Mouse (Mus musculus) R1 (cell line): ENCODE data around the gene Adamtsl4.
"Not testable (repeated sequence)": the region's sequence is repeated elsewhere in the genome, so short reads cannot be mapped to it uniquely, and the experiment has no call there.

Experiments
- DNase-seq: peaks from one replicate; pipeline ENCODE4 v3.0.0-alpha.2; 2018; ENCODE audit warnings: low read depth, low spot score

Gene Adamtsl4

DNA sequence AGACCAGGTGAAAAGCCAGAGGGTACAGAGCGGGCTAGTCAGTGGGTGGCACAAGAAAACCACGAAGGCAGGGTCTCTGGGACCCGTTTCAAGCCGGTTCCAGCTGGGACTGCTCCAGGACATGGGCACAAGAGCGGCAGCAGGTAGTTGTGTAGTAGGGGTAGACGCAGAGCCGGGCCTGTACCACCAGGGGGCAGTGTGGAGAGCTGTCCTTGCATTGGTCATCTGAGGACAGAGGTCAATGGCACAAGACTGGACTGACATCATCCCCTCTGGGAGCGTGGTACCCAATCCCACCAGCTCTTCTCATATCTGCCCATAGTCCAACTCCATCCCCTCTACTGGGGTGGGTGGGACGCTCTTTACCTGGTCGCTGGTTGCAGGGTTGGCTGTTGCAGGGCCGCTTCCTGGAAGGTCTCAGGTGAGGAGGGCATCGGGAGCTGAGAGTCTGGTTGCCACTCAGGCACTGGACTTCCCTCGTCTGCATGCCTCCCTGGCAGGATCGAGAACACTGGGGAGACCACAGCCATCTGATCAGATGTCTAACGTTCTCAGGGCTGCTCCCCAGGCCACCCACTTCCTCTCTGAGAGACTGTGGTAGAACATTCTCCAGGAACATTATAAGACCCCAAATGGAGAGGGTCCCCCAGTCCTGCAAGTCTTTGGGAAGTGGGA lies 10.8 kb downstream of the Adamtsl4 start:
- DNase-seq = peak; percentile 77

DNA sequence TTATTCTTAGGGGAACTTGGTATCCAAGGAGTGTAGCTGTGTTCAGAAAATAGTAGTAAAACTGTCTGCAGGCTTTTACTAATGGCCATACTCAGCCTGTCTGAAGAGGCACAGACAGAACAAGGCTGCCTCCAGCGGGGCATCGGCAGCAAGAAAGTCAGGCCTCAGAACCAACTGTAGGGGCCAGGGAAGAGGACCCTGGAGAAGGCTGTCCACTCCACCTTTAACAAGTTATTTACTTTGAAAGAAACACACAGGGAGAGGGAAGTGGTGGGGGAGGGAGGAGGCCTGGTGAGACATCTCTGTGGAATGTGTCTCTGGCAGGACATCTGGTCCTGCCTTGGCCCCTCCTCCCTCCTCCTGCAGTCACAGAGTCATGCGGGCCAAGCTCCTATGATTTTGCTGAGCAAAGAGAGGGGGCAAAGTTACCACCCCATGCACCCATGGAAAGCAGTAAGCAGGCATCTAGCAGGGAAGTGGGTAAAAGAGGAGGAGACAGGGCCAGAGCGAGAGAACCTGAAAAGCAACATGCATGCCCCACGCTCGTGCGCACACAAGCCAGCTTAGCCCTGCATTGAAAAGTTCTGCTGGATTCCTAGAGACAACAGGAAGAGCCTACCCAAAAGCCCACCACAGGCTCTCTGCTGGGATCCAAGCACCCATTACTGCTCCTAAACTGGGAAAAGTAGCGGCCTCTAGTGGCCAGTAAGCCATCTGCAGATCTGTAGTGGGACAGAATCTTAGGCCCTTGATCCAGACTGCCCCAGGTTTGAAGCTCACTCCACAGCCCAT lies 12.2 kb downstream of the Adamtsl4 start:
- peak; percentile 96 for DNase-seq

DNA sequence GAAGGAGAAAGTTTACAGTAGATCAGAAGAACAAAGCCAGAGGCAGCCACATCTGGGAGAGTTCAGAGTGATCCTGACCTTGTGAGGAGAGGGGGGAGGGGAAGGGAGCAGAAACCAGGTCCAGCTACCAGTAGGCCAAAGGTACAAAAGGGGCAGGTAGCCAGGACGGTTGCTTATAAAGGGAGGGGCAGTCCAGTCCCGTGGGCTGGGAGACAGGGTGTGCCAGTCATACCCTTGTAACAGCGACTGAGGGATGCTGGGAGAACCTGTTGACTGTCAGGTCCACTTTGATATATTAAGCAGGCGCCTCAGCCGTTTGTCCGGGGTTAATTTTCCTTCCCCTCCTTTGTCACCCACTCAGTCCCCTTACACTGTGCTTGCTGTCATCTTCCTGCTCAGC lies 12.9 kb downstream of the Adamtsl4 start:
- peak; percentile 87 for DNase-seq

DNA sequence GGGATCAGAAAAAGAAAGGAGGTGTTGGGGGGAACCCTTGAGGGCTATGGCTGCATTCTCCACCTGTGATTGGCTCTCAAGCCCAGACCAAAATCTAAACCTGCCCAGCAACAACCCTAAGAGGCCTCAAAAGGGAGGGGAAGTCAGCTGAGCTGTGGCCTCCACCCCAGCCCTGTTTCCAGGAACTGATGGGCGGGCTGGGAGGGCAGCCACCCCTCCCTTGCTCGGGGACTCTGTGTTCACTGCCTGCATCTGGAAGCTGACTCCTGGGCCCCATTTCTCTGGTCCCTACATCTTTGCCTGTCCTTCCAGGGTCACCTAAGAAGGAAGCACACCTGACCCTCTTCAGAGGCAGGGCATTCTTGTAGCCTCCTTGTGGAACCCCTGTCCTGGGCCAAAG lies 13.5 kb downstream of the Adamtsl4 start:
- peak; percentile 97 for DNase-seq

DNA sequence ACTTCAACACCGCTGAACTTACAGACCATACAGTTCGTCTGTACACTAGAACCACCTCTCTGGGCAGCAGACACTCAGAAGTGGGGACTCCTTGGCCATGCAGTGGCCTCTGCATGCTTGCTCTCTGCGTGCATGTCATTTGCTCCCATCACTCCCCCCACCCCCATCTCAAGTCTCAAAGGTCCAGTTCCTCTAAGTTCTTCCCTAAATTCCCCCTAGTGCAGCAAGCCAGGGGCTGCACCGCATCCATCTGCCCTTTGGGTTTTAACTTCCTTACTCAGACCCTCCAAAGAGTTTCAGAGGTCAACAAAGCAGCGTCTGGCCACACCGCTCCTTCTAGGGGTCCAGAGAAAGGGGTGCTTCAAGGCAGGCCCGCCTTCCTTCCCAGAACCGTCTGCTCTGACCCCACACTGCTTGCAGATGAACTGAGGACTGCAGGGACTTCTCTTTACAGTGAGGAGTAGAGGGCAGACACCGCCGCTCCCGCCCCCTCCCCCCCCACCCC lies 14.0 kb downstream of the Adamtsl4 start:
- no peak for DNase-seq

DNA sequence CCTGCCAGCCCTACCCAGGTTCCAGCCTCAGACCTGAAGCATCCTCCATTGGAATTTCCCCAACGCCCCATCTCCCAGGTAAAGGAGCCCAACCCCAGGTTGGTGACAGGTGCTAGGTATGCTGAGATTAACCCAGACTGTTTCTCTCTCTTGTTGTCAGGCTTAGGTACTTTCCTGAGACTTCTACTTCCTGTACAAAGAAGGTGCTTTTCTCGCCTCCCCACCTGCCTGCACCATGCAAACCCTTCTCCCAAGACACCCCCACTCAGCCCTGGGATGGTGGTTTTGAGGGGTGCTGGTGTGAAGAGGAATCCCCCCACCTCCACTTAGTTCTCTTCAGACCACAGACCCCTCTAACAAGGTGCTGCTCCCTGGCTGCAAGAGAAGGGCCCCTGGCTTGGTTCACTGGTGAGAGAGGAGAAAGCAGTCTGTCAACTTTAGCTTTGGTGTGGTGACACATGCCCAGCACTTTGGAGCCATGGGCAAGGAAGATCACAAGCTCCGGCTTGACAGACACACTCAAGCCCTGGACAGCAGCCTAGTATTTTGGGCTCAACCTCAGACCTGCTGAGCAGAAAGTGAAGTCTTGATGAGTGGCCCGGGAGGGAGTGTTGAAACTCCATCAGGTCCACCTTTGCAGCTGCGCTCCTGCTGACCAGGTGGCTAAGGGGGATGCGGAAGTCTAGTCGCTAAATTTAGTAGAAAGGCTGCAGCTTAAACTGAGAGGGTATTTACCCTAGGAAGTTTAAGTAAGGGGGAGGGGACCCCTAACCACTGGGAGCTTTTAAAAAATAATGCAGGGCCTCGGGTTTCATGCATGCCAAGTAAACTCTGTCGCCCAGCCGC lies 14.6 kb downstream of the Adamtsl4 start:
- DNase-seq = no peak

DNA sequence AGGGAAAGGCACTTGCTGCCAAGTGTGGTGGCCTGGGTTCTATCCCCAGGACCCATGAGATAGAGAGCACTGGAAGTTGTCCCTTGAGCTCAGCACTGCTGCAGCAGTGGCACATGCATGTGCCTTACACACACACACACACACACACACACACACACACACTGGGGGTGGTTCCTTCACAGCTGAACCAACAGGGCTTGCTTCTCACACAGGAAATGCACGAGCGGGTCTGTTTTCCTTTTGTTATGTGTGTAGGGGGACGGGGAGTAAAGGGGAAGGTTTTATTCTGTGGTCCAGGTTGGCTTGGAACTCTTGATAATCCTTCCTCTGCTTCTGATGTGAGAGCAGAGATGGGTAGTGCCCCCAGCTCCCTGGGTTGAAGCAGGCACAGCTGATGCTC lies 15.3 kb downstream of the Adamtsl4 start:
- peak; percentile 49 for DNase-seq

DNA sequence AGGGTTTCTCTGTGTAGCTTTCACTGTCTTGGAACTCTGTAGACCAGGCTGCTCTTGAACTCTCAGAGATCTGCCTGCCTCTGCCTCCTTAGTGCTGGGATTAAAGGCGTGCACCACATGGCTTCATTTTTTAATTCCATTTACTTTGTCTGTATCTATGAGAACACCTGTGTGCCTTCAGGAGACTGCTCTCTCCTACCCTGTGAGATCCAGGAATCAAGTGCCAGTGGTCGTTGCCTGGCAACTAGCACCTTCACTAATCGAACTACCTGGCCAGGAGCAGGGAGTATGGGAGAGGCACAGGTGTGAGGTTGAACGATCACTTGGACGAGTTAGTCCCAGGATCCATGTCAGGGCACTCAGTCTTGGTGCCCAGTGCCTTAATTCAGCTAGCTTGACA lies 16.5 kb downstream of the Adamtsl4 start:
- DNase-seq = no peak

DNA sequence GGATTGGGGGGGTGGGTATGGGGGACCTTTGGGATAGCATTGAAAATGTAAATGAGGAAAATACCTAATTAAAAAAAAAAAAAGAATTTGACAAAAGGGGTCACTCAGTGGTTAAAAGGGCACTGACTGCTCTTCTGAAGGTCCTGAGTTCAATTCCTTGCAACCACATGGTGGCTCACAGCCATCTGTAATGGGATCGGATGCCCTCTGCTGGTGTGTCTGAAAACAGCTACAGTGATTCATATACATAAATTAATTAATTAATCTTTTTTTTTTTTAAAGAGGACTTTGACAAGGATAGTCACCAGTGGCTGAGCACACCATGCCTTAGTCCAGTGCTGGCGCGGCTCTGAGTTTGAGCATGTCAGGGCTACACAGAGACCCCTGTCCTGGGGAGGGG lies 17.3 kb downstream of the Adamtsl4 start:
- DNase-seq = not testable (repeated sequence)

DNA sequence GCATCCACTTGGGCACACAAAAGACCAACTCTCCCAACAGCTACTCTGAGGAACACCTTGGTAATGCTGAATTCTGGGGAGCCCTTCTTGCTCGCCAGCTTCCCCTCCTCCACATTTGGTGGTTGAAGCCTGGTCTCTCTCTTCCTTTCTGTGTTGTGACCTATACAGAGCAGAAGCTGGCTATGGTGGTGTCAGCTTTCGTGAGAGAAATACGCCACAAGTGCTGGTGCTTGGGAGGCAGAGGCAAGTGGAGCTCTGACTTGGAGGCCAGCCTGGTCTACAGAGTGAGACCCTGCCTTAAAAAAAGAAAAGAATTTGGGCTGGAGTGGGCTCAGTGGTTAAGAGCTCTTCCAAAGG lies 18.4 kb downstream of the Adamtsl4 start:
- no peak for DNase-seq

DNA sequence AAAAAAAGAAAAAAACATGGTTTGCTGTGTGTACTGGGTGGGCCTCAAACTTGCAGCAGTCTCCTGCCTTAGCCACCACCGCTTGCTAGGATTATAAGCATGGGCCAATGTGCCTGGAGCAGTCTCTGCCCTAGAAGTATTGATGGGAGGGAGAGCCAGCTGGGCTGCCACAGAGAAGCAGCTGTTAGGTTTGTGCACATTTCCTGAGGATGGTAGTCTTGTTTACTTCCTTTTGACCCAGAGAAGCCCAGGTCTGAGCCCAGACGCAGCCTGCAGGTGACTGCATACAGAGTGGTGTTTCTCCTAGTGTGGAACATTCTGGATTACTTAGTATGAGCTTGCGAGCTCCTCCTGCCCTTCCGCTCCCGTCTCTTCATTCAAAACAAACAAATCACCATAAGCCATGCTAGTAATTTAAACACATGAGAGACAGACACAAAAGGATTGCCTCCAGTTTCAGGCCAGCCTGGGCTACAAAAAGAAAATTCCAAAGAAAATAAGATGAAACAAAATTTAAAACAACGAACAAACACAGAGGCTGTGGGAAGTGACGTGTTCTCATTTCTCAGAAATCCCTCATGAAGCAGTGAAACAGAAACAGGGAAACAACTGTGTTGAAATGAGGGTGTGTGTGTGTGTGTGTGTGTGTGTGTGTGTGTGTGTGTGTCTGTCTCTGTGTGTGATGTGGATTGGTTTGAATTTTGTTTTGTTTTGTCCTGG lies 19.0 kb downstream of the Adamtsl4 start:
- DNase-seq = no peak

DNA sequence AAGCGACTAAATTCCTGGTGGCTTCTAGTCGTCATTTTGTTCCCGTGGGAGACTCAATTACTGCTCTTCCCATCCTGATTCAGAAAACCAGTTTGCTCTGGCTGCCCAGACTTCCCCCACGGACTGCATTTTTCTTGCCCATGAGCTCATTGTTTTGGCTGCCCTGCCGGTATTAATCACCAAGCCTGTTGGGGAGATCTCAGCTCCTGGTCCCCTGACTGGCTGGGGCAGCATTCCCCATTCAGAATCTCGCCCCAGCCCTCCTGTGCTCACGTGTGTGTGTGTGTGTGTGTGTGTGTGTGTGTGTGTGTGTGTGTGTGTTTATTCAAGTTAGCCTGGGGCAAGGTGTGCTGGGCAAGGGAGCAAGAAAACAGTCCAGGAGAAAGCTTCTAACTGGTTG lies 19.7 kb downstream of the Adamtsl4 start:
- DNase-seq = peak; percentile 68

DNA sequence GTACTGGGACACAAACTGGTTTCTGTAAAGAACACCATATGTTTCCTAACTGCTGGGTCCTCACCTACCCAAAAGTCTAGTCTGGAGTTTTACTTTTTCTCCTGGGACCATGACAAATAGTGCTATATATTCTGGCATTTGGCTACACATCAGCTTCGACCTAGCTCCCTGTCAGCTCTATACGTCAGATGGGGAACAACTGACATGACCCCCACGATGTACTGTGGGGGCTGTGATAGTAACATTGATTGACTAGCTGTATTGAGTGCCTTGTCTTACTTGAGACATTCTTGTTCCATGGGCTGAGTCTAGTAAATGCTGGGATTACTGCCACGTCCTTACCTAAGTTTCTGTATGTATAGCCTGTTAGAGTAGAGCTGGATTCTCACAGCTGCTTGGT lies 20.2 kb downstream of the Adamtsl4 start:
- DNase-seq = no peak

DNA sequence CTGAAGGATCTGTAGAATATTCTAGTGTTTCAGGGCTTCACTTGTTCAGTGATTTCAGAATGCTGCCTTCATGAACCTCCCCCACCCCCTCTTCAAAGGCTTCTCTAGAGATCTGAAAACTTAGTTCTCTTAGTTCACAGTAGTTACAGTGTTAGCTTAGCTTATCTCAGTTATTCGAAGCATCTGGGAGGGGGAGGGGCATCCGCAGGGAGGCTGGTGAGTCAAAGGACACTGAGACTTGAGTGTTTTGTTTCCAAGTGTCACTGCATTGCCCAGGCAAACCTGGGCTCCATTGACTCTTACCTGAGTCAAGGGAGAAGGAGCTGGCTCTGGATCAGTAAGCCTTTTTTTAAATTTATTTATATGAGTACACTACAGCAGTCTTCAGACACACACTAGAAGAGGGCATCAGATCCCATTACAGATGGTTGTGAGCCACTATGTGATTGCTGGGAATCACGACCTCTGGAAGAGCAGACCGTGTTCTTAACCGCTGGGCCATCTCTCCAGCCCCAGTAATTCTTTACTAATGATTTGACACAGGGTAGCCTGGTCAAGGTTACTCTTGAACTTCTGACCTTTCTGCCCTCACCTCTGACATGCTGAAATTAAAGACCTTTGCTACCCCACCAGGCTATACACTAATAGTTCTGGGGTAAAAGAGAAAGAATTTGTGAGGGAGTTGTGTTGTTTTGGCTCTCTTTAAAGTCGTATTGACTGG lies 21.4 kb downstream of the Adamtsl4 start:
- peak; percentile 93 for DNase-seq

DNA sequence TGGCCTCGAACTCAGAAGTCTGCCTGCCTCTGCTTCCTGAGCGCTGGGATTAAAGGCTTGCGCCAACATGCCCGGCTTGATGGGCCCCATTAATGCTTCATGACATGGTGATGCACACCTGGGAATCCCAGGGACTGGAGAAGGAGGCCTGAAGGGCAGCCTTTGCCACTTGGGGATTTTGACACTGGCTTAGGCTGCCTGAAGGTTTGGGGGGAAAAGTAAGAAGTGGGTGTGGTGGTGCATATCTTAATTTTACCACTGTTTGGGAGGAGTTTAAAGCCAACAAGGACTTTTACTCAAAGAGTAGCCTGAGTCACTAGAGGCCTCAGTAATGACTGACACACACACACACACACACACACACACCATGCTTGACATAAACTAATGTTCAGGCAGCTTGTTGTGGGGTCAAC lies 22.8 kb downstream of the Adamtsl4 start:
- no peak for DNase-seq

DNA sequence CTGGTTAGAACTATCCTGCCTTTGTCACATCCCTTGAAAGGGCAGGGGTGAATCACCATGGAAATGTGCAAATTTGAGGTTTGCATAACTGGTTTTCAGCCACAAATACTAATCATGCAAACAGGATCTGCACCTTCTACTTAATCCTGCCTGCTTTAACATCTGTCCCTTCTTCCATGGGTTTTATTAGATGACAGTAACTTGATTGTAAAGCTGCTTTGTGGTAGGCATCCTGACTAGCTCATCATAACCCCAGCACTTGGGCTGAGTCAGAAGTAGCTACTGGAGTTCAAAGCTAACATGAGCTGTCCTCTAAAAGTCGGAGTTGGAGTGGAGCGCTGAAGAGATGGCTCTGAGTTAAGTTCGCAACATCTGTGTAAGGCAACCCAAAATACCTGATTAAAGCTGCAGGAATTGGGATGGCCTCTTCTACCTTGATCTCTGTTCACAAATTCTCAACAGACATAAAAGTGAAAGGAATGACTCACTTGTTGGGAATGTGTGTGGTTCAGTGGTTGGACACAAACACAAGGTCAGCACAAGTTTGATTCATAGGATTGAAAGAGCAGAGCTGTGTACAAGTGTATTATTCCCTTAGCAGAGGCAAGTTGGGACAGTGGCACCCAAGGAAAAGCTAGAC lies 23.6 kb downstream of the Adamtsl4 start:
- DNase-seq = peak; percentile 81

DNA sequence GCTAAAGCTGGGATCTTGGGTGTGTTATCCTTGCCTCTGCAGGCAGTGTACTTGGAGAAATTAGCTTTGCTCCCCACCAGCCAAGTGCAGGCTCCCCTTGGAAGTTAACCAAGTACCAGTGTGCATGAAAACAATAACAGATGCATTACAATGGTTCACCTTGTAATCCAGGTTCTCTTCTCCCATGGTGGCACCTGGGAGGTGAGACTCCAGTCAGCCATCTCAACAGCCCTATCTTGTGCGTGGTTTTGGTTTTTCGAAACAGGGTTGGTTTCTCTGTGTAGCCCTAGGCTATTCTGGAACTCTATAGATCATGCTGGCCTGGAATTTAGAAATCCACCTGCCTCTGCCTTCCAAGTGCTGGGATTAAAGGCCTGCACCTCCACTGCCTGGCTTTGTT lies 24.2 kb downstream of the Adamtsl4 start:
- DNase-seq = peak; percentile 91

DNA sequence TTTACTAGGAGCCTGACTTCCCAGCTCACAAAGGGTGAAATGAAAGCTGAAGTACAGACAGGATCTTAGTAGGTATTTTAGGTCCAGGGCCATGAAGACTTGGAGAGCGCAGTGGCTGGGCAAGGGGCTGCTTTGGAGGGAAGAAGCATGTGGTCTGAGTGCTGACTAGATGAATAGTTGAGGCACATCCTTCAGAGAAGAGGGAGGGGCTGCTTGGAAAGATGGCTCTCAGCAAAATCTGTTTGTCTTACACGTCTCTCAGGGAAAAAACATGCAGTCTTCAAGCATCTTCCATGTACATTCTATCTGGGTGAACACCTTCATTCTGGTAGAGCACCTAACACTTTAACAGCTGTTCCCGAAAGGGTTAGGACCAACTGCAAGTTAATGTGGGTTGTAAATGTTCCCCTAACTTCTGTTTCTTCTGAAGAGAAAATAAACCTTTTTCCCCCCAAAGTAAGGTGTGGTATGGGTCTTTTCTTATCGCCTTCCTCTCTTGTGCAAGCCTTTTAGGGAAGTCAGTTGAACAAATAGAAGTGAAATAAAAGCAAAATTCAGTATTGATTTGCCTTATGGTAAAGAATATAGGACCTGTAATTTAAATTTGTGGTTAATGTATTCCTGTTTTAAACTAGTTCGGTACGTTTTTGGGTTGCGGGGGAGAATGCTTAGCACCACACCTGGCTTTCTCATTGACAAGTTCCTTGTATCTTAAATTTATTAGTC lies 24.8 kb downstream of the Adamtsl4 start:
- peak; percentile 64 for DNase-seq

DNA sequence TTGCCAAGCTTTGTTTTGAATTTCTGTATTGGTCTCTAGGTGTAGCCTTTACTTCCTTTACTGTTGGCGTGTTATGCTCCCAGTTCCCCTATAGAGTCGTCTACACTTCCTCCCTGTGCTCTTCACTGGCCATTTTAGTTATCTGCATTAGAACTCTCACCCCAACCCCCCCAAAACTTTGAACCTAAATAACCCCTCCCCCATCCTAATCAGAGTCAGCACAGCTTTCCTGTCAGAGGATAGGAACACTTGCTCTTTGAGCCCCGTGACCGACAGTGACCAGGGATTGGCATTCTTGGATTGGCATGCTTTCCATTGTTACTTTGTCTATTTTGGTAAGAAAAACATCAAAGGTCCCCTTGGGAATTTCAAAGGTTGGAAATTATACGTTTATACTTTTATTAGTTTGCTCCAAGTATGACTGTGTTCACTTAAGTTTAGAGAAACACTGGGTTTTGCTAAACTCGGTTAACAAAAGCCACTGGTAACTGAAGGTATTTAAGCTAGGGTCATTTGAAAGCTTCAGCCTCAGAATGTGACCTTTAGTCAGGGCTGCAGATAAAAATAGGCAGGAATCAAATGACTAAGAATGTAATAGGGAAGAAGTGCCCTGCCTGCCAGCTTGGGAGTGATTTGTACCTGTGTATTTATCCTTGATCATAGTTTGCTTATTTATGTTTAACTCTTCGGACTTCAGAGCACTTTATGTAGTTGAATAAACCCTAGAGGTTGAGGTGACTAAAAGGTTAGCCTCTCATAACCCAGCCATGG lies 25.6 kb downstream of the Adamtsl4 start:
- peak; percentile 54 for DNase-seq
